Comparison of ENCODE assay signal across 9 mouse cellular contexts in the genomic region with DNA sequence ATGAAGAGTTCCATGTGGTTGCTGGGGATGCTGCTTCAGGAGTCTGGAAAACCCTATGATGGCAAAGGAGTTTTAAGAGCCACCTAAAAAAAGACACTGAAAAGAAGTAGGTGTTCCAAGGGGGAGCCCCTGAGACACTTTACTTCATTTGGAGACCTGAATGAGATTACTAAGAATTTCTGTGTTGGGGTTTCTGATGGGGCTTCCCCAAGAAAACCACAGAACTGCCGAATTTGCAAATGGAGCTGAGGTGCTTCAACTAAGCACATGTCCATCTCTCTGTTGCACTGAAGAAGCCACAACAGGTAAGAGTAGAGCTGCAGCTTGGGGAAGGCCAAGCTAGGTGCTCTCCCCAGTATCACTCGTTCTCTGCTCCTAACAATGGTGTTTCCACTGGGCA. TPM values are rescaled to one million over a fixed set of nuclear protein-coding genes. Genes with fewer than 3 reads are reported as not detected.
DNase-seq lines count a peak whose midpoint lies in the region; ATAC-seq and TF ChIP-seq lines count a peak whose summit lies in the region.
"Had no signal": no experiment of that assay in that cellular context is flagged by ENCODE, and none has a peak within 500 bp of the region (broad histone marks: within the 10 kb centered on the region; RNA-seq: fewer than 3 reads in every experiment).

No protein-coding gene starts in this region.

- no peak overlapping the region for H3K9ac ChIP-seq in embryonic facial prominence, embryonic 13.5 days
- H3K9ac ChIP-seq in liver, embryonic 13.5 days: peak overlapping the region; percentile 96

- no peak for TF ChIP-seq CTCF in layer of hippocampus, adult 2 months (conservative IDR thresholded peaks at IDR 0.05)

- H3K4me1 ChIP-seq in embryonic facial prominence, embryonic 13.5 days: peaks cover 68% of the 10 kb centered on the region
- peaks cover 68% of the 10 kb centered on the region for H3K4me1 ChIP-seq in embryonic facial prominence, embryonic 10.5 days
- H3K4me1 ChIP-seq in liver, embryonic 13.5 days (replicated peaks): peaks cover 90% of the 10 kb centered on the region

- H3K9me3 ChIP-seq in embryonic facial prominence, embryonic 13.5 days: no peaks in the 10 kb centered on the region
- no peaks in the 10 kb centered on the region for H3K9me3 ChIP-seq in embryonic facial prominence, embryonic 10.5 days
- no peaks in the 10 kb centered on the region for H3K9me3 ChIP-seq in liver, embryonic 13.5 days (replicated peaks)

- no peak overlapping the region for H3K27ac ChIP-seq in embryonic facial prominence, embryonic 13.5 days
- no peak overlapping the region for H3K27ac ChIP-seq in embryonic facial prominence, embryonic 10.5 days (replicated peaks)
- H3K27ac ChIP-seq in layer of hippocampus, adult 2 months: peak overlapping the region; percentile 100
- peak overlapping the region; percentile 98 for H3K27ac ChIP-seq in liver, embryonic 13.5 days

- H3K27me3 ChIP-seq in embryonic facial prominence, embryonic 13.5 days: no peaks in the 10 kb centered on the region
- H3K27me3 ChIP-seq in embryonic facial prominence, embryonic 10.5 days (replicated peaks; ENCODE audit: low read depth, poor library complexity, severe bottlenecking): no peaks in the 10 kb centered on the region
- H3K27me3 ChIP-seq in liver, embryonic 13.5 days: no peaks in the 10 kb centered on the region

- 87% methylated on average over 2 of the region's 2 CpGs for WGBS in embryonic facial prominence, embryonic 13.5 days
- 87% methylated on average over 2 of the region's 2 CpGs for WGBS in embryonic facial prominence, embryonic 10.5 days
- 49% methylated on average over 2 of the region's 2 CpGs for WGBS in liver, embryonic 13.5 days (ENCODE audit: insufficient replicate concordance)

- DNase-seq in embryonic facial prominence, embryonic 10.5 days (ENCODE audit: low spot score): no peak
- DNase-seq in layer of hippocampus, adult 2 months (ENCODE audit: low spot score in 2 of 2): no peak
- no peak for DNase-seq in layer of hippocampus, adult 11-12 months (ENCODE audit: low spot score)
- peak; percentile 87 for DNase-seq in CD4-positive helper T cell, adult 2 months (ENCODE audit: low read depth, low spot score)
- no peak for DNase-seq in liver, embryonic 13.5 days

- no peak for ATAC-seq in embryonic facial prominence, embryonic 13.5 days (ENCODE audit: insufficient number of reproducible peaks, insufficient read depth, low FRiP score, low TSS enrichment, low read depth)
- ATAC-seq in liver, embryonic 13.5 days (ENCODE audit: low read depth): no peak
- no peak for ATAC-seq in monocyte, adult 5-6 weeks (replicated peaks; ENCODE audit: insufficient number of reproducible peaks, low FRiP score, low TSS enrichment, poor library complexity, severe bottlenecking)
- ATAC-seq in megakaryocyte progenitor cell, adult 5-6 weeks (replicated peaks; ENCODE audit: poor library complexity): no peak
- ATAC-seq: intestine, postnatal 0 days had no signal

- H3K4me3 ChIP-seq in embryonic facial prominence, embryonic 13.5 days: no peak overlapping the region
- no peak overlapping the region for H3K4me3 ChIP-seq in embryonic facial prominence, embryonic 10.5 days
- H3K4me3 ChIP-seq in layer of hippocampus, adult 2 months: peak overlapping the region; percentile 100
- peak overlapping the region; percentile 88 for H3K4me3 ChIP-seq in liver, embryonic 13.5 days (replicated peaks)

- H3K4me2 ChIP-seq in embryonic facial prominence, embryonic 13.5 days: peak overlapping the region; percentile 82; the same call in 1 of the 2 replicates
- H3K4me2 ChIP-seq in liver, embryonic 13.5 days: peak overlapping the region; percentile 86

- H3K36me3 ChIP-seq in embryonic facial prominence, embryonic 13.5 days: peaks cover 15% of the 10 kb centered on the region
- H3K36me3 ChIP-seq in embryonic facial prominence, embryonic 10.5 days (replicated peaks): peaks cover 72% of the 10 kb centered on the region
- peaks cover 68% of the 10 kb centered on the region for H3K36me3 ChIP-seq in liver, embryonic 13.5 days

RNA-seq across cellular contexts. Expression of gene Bcl2l1, which starts 5.8 kb away (rescaled TPM):
- polyA plus RNA-seq in embryonic facial prominence, embryonic 13.5 days (2015; fragmentation: Nextera tagmentation; extraction: Ambion mirVana): 100 and 102 TPM in 2 replicates
- polyA plus RNA-seq in embryonic facial prominence, embryonic 10.5 days (2016; fragmentation: Nextera tagmentation; extraction: Ambion mirVana): 102 and 106 TPM in 2 replicates
- total RNA-seq in layer of hippocampus, adult 2 months (2021): 100 to 1,000 TPM; 129 to 134 TPM
- 148 and 164 TPM in 2 replicates for polyA plus RNA-seq in liver, embryonic 13.5 days (2015; fragmentation: Nextera tagmentation; extraction: Ambion mirVana)
- 11.8 to 39.0 TPM (median 21.7 TPM) in 3 replicates for total RNA-seq in monocyte, adult 5-6 weeks (2017)
- total RNA-seq in megakaryocyte progenitor cell, adult 5-6 weeks (2015): 8.1 and 10.2 TPM in 2 replicates
- 13.5 and 18.4 TPM in 2 replicates for total RNA-seq in megakaryocyte progenitor cell, adult 5-6 weeks (2017)

RNA-seq across cellular contexts. Expression of gene Tpx2, which starts 22.1 kb away (rescaled TPM):
- 86.4 and 86.6 TPM in 2 replicates for polyA plus RNA-seq in embryonic facial prominence, embryonic 13.5 days (2015; fragmentation: Nextera tagmentation; extraction: Ambion mirVana)
- polyA plus RNA-seq in embryonic facial prominence, embryonic 10.5 days (2016; fragmentation: Nextera tagmentation; extraction: Ambion mirVana): 144 and 151 TPM in 2 replicates
- 1 to 10 TPM; 2.0 to 2.2 TPM for total RNA-seq in layer of hippocampus, adult 2 months (2021)
- 59.8 and 79.4 TPM in 2 replicates for polyA plus RNA-seq in liver, embryonic 13.5 days (2015; fragmentation: Nextera tagmentation; extraction: Ambion mirVana)
- 1.1 to 2.7 TPM (median 1.6 TPM) in 3 replicates for total RNA-seq in monocyte, adult 5-6 weeks (2017)
- 104 and 111 TPM in 2 replicates for total RNA-seq in megakaryocyte progenitor cell, adult 5-6 weeks (2015)
- total RNA-seq in megakaryocyte progenitor cell, adult 5-6 weeks (2017): 112 and 114 TPM in 2 replicates

Comparison
In these comparisons a context has a peak if more than half of its experiments do, and no peak if none do; other contexts are left out.
1. H3K27ac ChIP-seq: peak in layer of hippocampus, adult 2 months (single experiment) and liver, embryonic 13.5 days (single experiment); none in embryonic facial prominence, embryonic 13.5 days (single experiment) and embryonic facial prominence, embryonic 10.5 days (single experiment).
2. H3K4me3 ChIP-seq: peak in layer of hippocampus, adult 2 months (single experiment) and liver, embryonic 13.5 days (single experiment); none in embryonic facial prominence, embryonic 13.5 days (single experiment) and embryonic facial prominence, embryonic 10.5 days (single experiment).
3. RNA of gene Tpx2, which starts 22.1 kb away (total RNA-seq): 104 to 114 TPM in megakaryocyte progenitor cell, adult 5-6 weeks; 2.0 to 2.2 TPM in layer of hippocampus, adult 2 months and 1.1 to 2.7 TPM in monocyte, adult 5-6 weeks; every median in the first group is over 10 times any median in the second.